Mouse (Mus musculus) stomach, embryonic 14.5 days (tissue): ENCODE results near the gene Prrt2. TPM values are rescaled to one million over a fixed set of nuclear protein-coding genes. Genes with fewer than 3 reads are reported as not detected.

Experiments
- ATAC-seq: fragments of 200-750 bp; cut with Nextera tagmentation; 2 replicates; pipeline ENCODE4 v1.8.0; 2017; ENCODE audit warnings: low read depth, moderate TSS enrichment; ENCODE audit not compliant: insufficient number of reproducible peaks, insufficient read depth, low FRiP score
- H3K27ac ChIP-seq: fragments of 300-500 bp; sonication (generic); 2 replicates; pipeline ENCODE4 v1.5.1; 2014; ENCODE audit warnings: mild to moderate bottlenecking, low read length, moderate library complexity, mixed read lengths
- H3K27me3 ChIP-seq: fragments of 300-500 bp; sonication (generic); 2 replicates; pipeline ENCODE4 v1.6.1; 2014; ENCODE audit warnings: low read length, control low read depth, mixed read lengths; ENCODE audit not compliant: control insufficient read depth, insufficient read depth
- H3K36me3 ChIP-seq: fragments of 300-500 bp; sonication (generic); 2 replicates; pipeline ENCODE4 v1.6.1; 2014; ENCODE audit warnings: mild to moderate bottlenecking, control low read depth, low read length, moderate library complexity, mixed read lengths; ENCODE audit not compliant: control insufficient read depth, insufficient read depth
- H3K4me1 ChIP-seq: fragments of 300-500 bp; sonication (generic); 2 replicates; pipeline ENCODE4 v1.6.1; 2014; ENCODE audit warnings: low read length, control low read depth, mixed read lengths; ENCODE audit not compliant: control insufficient read depth, insufficient read depth
- H3K4me2 ChIP-seq: fragments of 300-500 bp; sonication (generic); replicated peaks from 2 replicates; pipeline ENCODE4 v1.6.1; 2014; ENCODE audit warnings: low read depth, low read length, control low read depth
- H3K4me3 ChIP-seq: fragments of 300-500 bp; sonication (generic); 2 replicates; pipeline ENCODE4 v1.5.1; 2014; ENCODE audit warnings: low read depth, low read length, control low read depth
- H3K9ac ChIP-seq: fragments of 300-500 bp; sonication (generic); replicated peaks from 2 replicates; pipeline ENCODE4 v1.6.1; 2014; ENCODE audit warnings: low read depth, mild to moderate bottlenecking, control low read depth, low read length, moderate library complexity, mixed read lengths
- H3K9me3 ChIP-seq: fragments of 300-500 bp; sonication (generic); 2 replicates; pipeline ENCODE4 v1.6.1; 2016; ENCODE audit warnings: low read depth, low read length, control low read depth; ENCODE audit not compliant: control insufficient read depth
- WGBS: fragments of 180-500 bp; shearing (Covaris S2); extraction: QIAGEN DNeasy Blood & Tissue Kit; methylation state at CpG from one replicate; pipeline ENCODE4 v1.1.7; 2014; 5-methylcytosine and 5-hydroxymethylcytosine counted together
- polyA plus RNA-seq: library from polyadenylated mRNA; unstranded; fragments of >200 nt; fragmentation: Nextera tagmentation; extraction: Ambion mirVana; gene quantifications from 2 replicates; pipeline ENCODE4 v1.2.1, GENCODE M21; 2014

Gene Prrt2
- polyA plus RNA-seq, 1 experiment from 2014 or later = 16.0 TPM

DNA sequence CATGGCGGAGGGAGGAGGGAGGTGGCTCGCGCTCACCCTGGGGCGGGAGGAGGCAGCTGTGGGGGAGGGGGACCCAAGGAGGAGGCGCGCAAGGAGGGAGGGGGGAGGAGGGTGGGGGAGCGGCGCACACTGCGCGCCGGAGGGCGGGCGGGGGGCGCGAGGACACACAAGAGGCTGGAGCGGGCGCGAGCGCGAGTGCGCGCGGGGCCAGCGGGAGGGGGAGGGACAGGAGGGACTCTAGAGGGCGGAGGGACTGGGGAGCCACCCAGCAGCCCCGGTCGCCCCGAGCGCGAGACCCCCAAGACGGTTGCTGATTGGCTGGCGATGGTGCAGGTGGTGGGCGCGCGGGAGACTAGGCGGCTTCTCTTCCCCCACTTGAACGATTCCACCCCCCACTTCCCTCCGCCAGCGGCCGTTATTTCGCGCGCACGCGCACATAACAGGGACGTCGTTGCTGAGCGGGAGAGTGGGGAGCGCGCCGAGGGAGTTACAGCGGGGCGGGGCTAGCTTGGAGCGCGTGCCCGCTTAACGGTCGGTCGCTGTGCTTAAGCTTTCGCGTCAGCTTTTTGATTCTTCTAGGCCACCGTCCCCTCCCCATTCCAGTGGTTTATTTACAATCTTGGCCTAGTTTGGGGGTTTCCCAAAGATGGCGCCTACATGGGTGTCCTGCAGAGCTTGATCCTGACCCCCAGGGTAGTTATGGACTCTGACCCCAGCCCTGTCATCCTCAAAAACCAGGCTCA, 6.1 kb upstream of the Prrt2 start, which contains the start of gene Maz:
TSS of gene Maz (minus strand) at position 54 of the 743 bp plus-strand sequence.
- peaks cover 46% of the 10 kb centered on the region for H3K36me3 ChIP-seq
- peaks cover 32% of the 10 kb centered on the region for H3K4me1 ChIP-seq
- WGBS = under 1% methylated on average over 55 of the region's 63 CpGs
- no peaks in the 10 kb centered on the region for H3K9me3 ChIP-seq
- peak; percentile 90 for ATAC-seq
- peak within 1 kb of the TSS; percentile 99 for H3K27ac ChIP-seq
- H3K4me2 ChIP-seq = peak within 1 kb of the TSS; percentile 99
- H3K4me3 ChIP-seq = peak within 1 kb of the TSS; percentile 95
- no peaks in the 10 kb centered on the region for H3K27me3 ChIP-seq
- peak within 1 kb of the TSS; percentile 99 for H3K9ac ChIP-seq

GRCm38 (mm10) chr7:127026616-127026983, 5.6 kb upstream of the Prrt2 start:
- peaks cover 46% of the 10 kb centered on the region for H3K36me3 ChIP-seq
- H3K9me3 ChIP-seq = no peaks in the 10 kb centered on the region
- no peaks in the 10 kb centered on the region for H3K27me3 ChIP-seq
- H3K4me3 ChIP-seq = peak overlapping the region; percentile 95
- peak overlapping the region; percentile 99 for H3K9ac ChIP-seq
- 0% methylated on average over 6 of the region's 48 CpGs for WGBS
- peaks cover 38% of the 10 kb centered on the region for H3K4me1 ChIP-seq
- H3K4me2 ChIP-seq = peak overlapping the region; percentile 99
- H3K27ac ChIP-seq = peak overlapping the region; percentile 99
- ATAC-seq = no peak; the same call in 1 of the 2 replicates

GRCm38 (mm10) chr7:127026161-127026600, 5.2 kb upstream of the Prrt2 start:
- peak overlapping the region; percentile 95 for H3K4me3 ChIP-seq
- H3K27me3 ChIP-seq = no peaks in the 10 kb centered on the region
- peak overlapping the region; percentile 99 for H3K27ac ChIP-seq
- H3K9me3 ChIP-seq = no peaks in the 10 kb centered on the region
- peaks cover 43% of the 10 kb centered on the region for H3K36me3 ChIP-seq
- peak overlapping the region; percentile 99 for H3K4me2 ChIP-seq
- peaks cover 42% of the 10 kb centered on the region for H3K4me1 ChIP-seq
- H3K9ac ChIP-seq = peak overlapping the region; percentile 99
- ATAC-seq = peak; percentile 20
- WGBS = 2% methylated on average over 36 of the region's 48 CpGs

DNA sequence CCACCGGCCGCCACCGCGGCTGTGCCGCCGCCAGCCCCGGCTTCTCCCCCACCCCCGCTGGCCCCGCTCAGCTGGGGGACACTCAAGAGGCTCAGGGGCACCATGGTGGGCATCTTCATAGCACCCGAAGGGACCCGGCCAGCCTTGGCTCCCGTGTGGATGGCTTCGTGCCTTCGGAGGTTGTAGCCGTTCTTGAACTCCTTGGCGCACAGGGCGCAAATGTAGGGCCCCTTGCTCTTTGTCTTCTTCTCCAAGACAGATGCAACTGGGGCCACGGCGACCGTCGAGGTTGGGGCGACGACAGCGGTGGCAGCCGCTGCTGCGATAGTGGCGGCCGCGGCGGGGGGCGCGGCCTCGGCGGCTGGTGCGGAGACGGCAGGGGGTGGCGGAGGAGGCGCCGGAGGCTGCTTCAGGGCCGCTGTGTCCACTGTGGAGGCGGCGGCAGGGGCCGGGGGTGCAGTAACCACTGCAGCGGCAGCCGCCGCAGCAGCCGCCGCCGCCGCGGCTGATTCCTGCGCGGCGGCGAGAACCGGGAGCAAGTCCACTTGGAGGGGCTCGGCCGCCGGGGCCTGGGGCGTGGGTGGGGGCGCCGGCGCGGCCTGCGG, 4.6 kb upstream of the Prrt2 start:
- Histone ChIP-seq H3K9ac (peak overlapping the region; percentile 99), H3K27ac (peak overlapping the region; percentile 99), H3K4me3 (peak overlapping the region; percentile 95), H3K27me3 (no peaks in the 10 kb centered on the region), H3K4me1 (peaks cover 43% of the 10 kb centered on the region), H3K9me3 (no peaks in the 10 kb centered on the region), H3K4me2 (peak overlapping the region; percentile 99), H3K36me3 (peaks cover 38% of the 10 kb centered on the region)
- under 1% methylated on average over 65 of the region's 65 CpGs for WGBS
- no peak for ATAC-seq

DNA sequence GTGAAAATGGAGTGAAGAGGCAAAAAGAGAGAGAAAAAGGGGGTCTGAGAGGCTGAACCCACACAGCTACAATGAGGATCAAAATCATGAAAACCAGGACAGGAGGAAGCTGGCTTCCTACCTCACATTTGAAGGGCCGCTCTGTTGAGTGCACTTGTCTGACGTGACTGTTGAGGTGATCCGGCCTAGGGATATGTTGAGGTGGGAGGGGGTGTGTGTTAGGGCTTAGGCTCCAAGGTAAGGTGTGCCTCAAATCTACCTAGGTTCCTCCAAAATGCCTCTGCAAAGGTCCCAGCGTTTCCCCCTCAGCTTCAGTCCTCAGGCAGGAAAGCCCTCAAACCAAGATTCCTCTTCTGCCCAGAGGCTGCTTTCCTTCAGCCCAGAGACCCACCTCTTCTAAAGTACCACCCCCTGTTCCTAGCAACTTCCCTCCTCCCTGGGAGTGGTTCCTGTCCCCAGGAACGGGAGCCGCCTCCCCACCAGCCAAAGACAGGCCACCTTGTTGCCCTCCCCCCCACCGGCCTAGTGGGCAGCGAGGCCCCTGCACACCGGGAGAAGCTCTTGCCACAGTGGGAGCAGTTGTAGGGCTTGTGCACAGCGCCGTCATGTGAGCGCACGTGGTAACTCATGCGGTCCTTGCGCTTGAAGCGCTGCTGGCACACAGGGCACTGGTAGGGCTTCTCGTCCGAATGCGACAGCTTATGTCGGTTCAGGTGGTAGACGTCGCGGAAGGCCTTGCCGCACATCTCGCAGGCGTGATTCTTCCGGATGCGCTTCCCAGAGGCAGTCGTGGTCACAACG, 3.9 kb upstream of the Prrt2 start:
- Histone ChIP-seq H3K9me3 (no peaks in the 10 kb centered on the region), H3K9ac (peak overlapping the region; percentile 99), H3K4me3 (peak overlapping the region; percentile 95), H3K27ac (peak overlapping the region; percentile 99), H3K27me3 (no peaks in the 10 kb centered on the region), H3K36me3 (peaks cover 35% of the 10 kb centered on the region), H3K4me2 (peak overlapping the region; percentile 99), H3K4me1 (peaks cover 46% of the 10 kb centered on the region)
- under 1% methylated on average over 30 of the region's 30 CpGs for WGBS
- ATAC-seq = peak; percentile 14; the same call in 1 of the 2 replicates

GRCm38 (mm10) chr7:127023896-127024690, 3.1 kb upstream of the Prrt2 start:
- peaks cover 55% of the 10 kb centered on the region for H3K4me1 ChIP-seq
- H3K27me3 ChIP-seq = no peaks in the 10 kb centered on the region
- ATAC-seq = no peak
- H3K27ac ChIP-seq = peak overlapping the region; percentile 99; the same call in 1 of the 2 replicates
- H3K9me3 ChIP-seq = no peaks in the 10 kb centered on the region
- WGBS = 15% methylated on average over 19 of the region's 19 CpGs
- peak overlapping the region; percentile 99 for H3K4me2 ChIP-seq
- peak overlapping the region; percentile 99 for H3K9ac ChIP-seq
- peak overlapping the region; percentile 95 for H3K4me3 ChIP-seq
- H3K36me3 ChIP-seq = peaks cover 30% of the 10 kb centered on the region

- H3K4me1 ChIP-seq = peaks cover 62% of the 10 kb centered on the region
- peaks cover 30% of the 10 kb centered on the region for H3K36me3 ChIP-seq
- no peak overlapping the region; the same call in 1 of the 2 replicates for H3K27ac ChIP-seq
- ATAC-seq = no peak
- H3K4me3 ChIP-seq = peak overlapping the region; percentile 95
- no peaks in the 10 kb centered on the region for H3K9me3 ChIP-seq
- H3K27me3 ChIP-seq = no peaks in the 10 kb centered on the region
- peak overlapping the region; percentile 99 for H3K4me2 ChIP-seq
- H3K9ac ChIP-seq = peak overlapping the region; percentile 40; the same call in 1 of the 2 replicates
- WGBS = 73% methylated on average over 13 of the region's 13 CpGs
Observed at GRCm38 (mm10) chr7:127023272-127023691, 2.3 kb upstream of the Prrt2 start.
